Mouse (Mus musculus) kidney, embryonic 16.5 days (tissue): Measurements from ENCODE around the gene Csrnp3. TPM values are rescaled to one million over a fixed set of nuclear protein-coding genes. Genes with fewer than 3 reads are reported as not detected.

Experiments used
- ATAC-seq: fragments of 200-750 bp; cut with Nextera tagmentation; 2 replicates; pipeline ENCODE4 v1.8.0; 2017; ENCODE audit warnings: moderate TSS enrichment; ENCODE audit not compliant: low FRiP score, low TSS enrichment
- H3K27ac ChIP-seq: fragments of 300-500 bp; sonication (generic); 2 replicates; pipeline ENCODE4 v1.5.1; 2014; ENCODE audit warnings: low read length
- H3K27me3 ChIP-seq: fragments of 300-500 bp; sonication (generic); 2 replicates; pipeline ENCODE4 v1.6.1; 2014; ENCODE audit warnings: low read length, control low read depth, mixed read lengths; ENCODE audit not compliant: insufficient read depth
- H3K36me3 ChIP-seq: fragments of 300-500 bp; sonication (generic); 2 replicates; pipeline ENCODE4 v1.6.1; 2014; ENCODE audit warnings: low read length, control low read depth, mixed read lengths; ENCODE audit not compliant: insufficient read depth
- H3K4me1 ChIP-seq: fragments of 300-500 bp; sonication (generic); 2 replicates; pipeline ENCODE4 v1.6.1; 2014; ENCODE audit warnings: low read length, control low read depth, mixed read lengths; ENCODE audit not compliant: insufficient read depth
- H3K4me2 ChIP-seq: fragments of 300-500 bp; sonication (generic); replicated peaks from 2 replicates; pipeline ENCODE4 v1.6.1; 2014; ENCODE audit warnings: low read depth, low read length
- H3K4me3 ChIP-seq: fragments of 300-500 bp; sonication (generic); 2 replicates; pipeline ENCODE4 v1.5.1; 2014; ENCODE audit warnings: mild to moderate bottlenecking, low read length
- H3K9ac ChIP-seq: fragments of 300-500 bp; sonication (generic); replicated peaks from 2 replicates; pipeline ENCODE4 v1.6.1; 2014; ENCODE audit warnings: low read length
- H3K9me3 ChIP-seq: fragments of 300-500 bp; sonication (generic); 2 replicates; pipeline ENCODE4 v1.6.1; 2016; ENCODE audit warnings: low read length, control low read depth
- WGBS: fragments of 180-500 bp; shearing (Covaris S2); extraction: QIAGEN DNeasy Blood & Tissue Kit; methylation state at CpG from one replicate; pipeline ENCODE4 v1.1.7; 2014; 5-methylcytosine and 5-hydroxymethylcytosine counted together
- polyA plus RNA-seq: library from polyadenylated mRNA; unstranded; fragments of >200 nt; fragmentation: Nextera tagmentation; extraction: Ambion mirVana; gene quantifications from 2 replicates; pipeline ENCODE4 v1.2.1, GENCODE M21; 2015

Csrnp3 gene
- polyA plus RNA-seq, 1 experiment from 2014 or later, result 1.8 TPM

GRCm38 (mm10) chr2:65859767-65860727, 14.5 kb downstream of the Csrnp3 start:
- Histone ChIP-seq H3K36me3 (no peaks in the 10 kb centered on the region), H3K4me3 (no peak overlapping the region), H3K27ac (no peak overlapping the region), H3K27me3 (no peaks in the 10 kb centered on the region), H3K4me2 (no peak overlapping the region), H3K9me3 (no peaks in the 10 kb centered on the region), H3K9ac (no peak overlapping the region), H3K4me1 (no peaks in the 10 kb centered on the region)
- no peak for ATAC-seq
- WGBS, result 85% methylated on average over 18 of the region's 18 CpGs

DNA sequence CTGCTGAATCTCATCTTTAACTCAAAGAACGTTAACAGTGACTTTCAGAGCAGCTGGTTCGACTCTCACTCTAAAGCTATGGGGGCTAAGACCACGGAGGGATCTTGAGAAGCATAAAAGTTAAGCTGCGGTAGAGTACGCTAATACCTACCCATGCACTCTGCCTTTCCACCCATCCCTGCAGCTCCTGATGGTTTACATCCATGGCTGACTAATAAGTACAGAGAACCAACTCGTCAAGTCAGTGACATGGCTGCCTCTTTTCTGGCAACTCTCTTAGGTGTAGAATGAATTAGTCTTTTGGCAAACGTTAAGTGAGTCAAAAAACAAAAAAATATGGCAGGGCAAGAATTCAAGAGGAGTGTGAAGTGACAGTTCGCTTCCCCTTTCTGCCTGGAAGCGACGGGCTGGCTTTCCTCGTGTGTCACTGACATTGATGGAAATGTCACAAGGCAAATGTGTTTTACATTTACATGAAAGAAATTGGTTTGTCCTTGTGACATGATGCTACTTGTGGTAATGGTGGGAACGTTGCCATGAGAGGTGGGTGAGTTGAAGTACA, 19.3 kb downstream of the Csrnp3 start:
- ATAC-seq, result no peak
- Histone ChIP-seq H3K4me1 (no peaks in the 10 kb centered on the region), H3K4me3 (no peak overlapping the region), H3K27ac (no peak overlapping the region), H3K4me2 (no peak overlapping the region), H3K9ac (no peak overlapping the region), H3K9me3 (no peaks in the 10 kb centered on the region), H3K36me3 (no peaks in the 10 kb centered on the region), H3K27me3 (no peaks in the 10 kb centered on the region)
- WGBS, result 80% methylated on average over 12 of the region's 12 CpGs

DNA sequence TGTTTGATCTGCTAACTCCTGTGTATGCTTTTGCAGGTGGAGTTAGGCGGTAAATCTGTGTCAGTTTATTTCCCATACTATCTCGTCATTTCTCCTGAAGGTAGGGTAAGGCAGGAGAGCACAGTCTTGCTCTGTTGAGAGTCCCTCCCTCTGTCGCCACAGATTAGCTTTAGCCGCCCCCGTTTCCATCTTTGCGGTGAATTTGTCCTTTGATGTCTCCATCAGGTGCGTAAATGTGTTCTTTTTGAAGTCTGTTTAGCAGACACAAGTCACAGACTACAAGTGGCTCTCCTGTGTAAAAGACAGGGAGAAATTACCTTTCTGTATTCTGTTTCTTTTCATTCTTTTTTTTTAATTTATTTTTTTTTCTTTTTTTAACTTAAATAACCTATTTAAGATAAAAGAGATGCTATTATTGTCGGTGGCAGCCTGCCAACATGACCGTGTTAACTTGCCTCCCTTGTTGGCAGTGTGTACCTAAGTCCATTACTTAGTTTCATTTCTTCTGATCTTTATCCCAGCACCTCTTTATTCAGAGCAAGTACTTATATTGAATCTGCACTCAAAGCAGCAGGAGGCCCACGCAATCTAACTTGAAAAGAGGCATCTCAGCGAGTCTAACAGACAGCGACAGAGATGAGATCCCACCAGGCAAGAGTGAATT, 25.5 kb downstream of the Csrnp3 start:
- 68% methylated on average over 12 of the region's 12 CpGs for whole genome bisulfite sequencing
- Histone ChIP-seq H3K4me1 (no peaks in the 10 kb centered on the region), H3K27ac (no peak overlapping the region), H3K4me2 (no peak overlapping the region), H3K27me3 (no peaks in the 10 kb centered on the region), H3K4me3 (no peak overlapping the region), H3K9ac (no peak overlapping the region), H3K9me3 (no peaks in the 10 kb centered on the region), H3K36me3 (no peaks in the 10 kb centered on the region)
- ATAC-seq, result no peak

DNA sequence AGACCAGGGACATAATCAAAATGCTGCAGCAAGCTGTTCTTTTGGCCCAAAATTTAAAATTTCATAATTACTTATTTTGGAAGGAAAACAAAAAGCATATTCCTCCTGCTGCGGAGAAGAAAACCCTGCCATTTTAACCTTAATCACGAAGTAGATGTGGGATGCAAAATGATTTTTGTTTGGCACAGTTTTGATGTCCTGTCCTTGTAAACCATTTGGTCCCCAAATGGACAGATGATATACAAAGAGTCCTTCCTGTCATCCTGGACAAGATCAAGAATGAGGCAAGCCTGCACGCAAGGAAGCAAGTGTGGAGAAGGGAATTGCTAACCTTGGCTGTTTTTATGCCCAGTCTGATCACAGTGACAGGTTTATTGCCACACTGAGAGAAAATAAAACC, 46.0 kb downstream of the Csrnp3 start:
- Histone ChIP-seq H3K9ac (no peak overlapping the region), H3K27me3 (no peaks in the 10 kb centered on the region), H3K27ac (no peak overlapping the region), H3K9me3 (no peaks in the 10 kb centered on the region), H3K36me3 (no peaks in the 10 kb centered on the region), H3K4me2 (no peak overlapping the region), H3K4me3 (no peak overlapping the region), H3K4me1 (no peaks in the 10 kb centered on the region)
- no peak for ATAC-seq
- WGBS, result 72% methylated on average over 3 of the region's 3 CpGs

DNA sequence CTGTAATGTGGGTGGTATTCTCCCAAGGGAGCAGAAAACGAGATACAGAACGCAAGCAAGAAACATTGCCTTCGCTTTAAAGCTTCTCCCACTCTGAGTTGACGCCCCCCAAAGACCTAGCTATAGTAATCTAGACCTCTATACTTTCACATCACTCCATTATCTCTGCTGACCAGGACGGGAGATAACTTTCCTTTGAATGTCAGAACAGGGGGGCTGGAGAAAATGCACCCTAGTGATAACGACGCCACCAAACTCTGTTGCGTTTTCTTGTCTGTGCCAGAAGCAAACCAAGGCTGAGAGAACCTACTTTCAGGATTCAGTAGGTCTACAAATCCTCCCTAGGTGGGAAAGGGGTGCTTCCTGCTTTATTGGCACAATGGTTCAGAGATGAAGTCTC, 47.7 kb downstream of the Csrnp3 start:
- no peaks in the 10 kb centered on the region for H3K9me3 ChIP-seq
- H3K27ac ChIP-seq, result no peak overlapping the region
- H3K27me3 ChIP-seq, result no peaks in the 10 kb centered on the region
- 87% methylated on average over 8 of the region's 8 CpGs for WGBS
- H3K9ac ChIP-seq, result no peak overlapping the region
- ATAC-seq, result no peak
- H3K4me1 ChIP-seq, result no peaks in the 10 kb centered on the region
- H3K36me3 ChIP-seq, result no peaks in the 10 kb centered on the region
- H3K4me3 ChIP-seq, result no peak overlapping the region
- no peak overlapping the region for H3K4me2 ChIP-seq

- Histone ChIP-seq H3K9ac (no peak overlapping the region), H3K4me1 (no peaks in the 10 kb centered on the region), H3K27ac (no peak overlapping the region), H3K36me3 (no peaks in the 10 kb centered on the region), H3K4me3 (no peak overlapping the region), H3K4me2 (no peak overlapping the region), H3K9me3 (no peaks in the 10 kb centered on the region), H3K27me3 (no peaks in the 10 kb centered on the region)
- ATAC-seq, result no peak
- 76% methylated on average over 5 of the region's 5 CpGs for WGBS
Observed at GRCm38 (mm10) chr2:65894299-65894698, 48.7 kb downstream of the Csrnp3 start.

DNA sequence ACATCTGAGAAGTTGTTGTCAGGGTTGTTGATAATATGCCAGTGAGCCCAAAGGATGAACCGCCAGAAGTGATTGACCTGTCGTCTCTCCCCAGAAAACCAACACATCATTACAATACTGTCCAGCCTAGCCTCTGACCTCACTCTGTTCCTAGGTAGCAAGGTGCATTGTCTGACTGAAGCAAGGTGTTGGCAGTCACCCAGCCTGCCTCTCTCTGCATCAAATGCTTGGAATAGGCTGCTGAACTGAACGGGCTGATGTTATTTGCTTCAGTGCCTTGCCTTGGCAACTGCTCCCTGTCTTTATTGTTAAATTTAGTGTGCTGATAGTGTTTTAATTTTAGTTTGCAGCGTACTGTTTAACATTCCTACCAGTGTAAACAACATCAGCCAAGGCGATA, 51.0 kb downstream of the Csrnp3 start:
- 40% methylated on average over 5 of the region's 5 CpGs for WGBS
- Histone ChIP-seq H3K4me3 (no peak overlapping the region), H3K27me3 (no peaks in the 10 kb centered on the region), H3K27ac (no peak overlapping the region), H3K9ac (no peak overlapping the region), H3K36me3 (no peaks in the 10 kb centered on the region), H3K4me1 (no peaks in the 10 kb centered on the region), H3K4me2 (peak overlapping the region; percentile 14; the same call in 1 of the 2 replicates), H3K9me3 (no peaks in the 10 kb centered on the region)
- ATAC-seq, result no peak

DNA sequence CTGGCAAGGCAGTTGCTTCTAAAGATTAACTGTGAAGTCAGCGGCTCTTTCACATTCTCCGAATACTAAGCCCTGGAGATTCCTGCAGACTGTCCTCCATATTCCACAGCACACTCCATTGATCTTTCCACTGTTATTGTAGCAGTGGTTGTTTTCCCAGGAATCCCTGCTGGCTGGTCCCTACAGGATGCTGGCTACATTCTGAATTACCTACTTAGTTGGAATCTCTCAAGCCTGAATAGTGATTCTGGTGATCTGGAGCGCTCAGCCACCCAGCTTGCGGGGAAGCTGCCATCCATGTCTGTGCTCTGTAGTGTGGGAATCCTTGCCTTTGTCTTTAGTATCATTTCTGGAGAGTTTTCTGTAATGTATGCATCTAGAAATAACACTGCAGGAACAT, 51.5 kb downstream of the Csrnp3 start:
- WGBS, result 50% methylated on average over 4 of the region's 4 CpGs
- Histone ChIP-seq H3K36me3 (no peaks in the 10 kb centered on the region), H3K4me2 (peak overlapping the region; percentile 14; the same call in 1 of the 2 replicates), H3K27me3 (no peaks in the 10 kb centered on the region), H3K4me3 (no peak overlapping the region), H3K9me3 (no peaks in the 10 kb centered on the region), H3K27ac (no peak overlapping the region), H3K4me1 (no peaks in the 10 kb centered on the region), H3K9ac (no peak overlapping the region)
- no peak for ATAC-seq

DNA sequence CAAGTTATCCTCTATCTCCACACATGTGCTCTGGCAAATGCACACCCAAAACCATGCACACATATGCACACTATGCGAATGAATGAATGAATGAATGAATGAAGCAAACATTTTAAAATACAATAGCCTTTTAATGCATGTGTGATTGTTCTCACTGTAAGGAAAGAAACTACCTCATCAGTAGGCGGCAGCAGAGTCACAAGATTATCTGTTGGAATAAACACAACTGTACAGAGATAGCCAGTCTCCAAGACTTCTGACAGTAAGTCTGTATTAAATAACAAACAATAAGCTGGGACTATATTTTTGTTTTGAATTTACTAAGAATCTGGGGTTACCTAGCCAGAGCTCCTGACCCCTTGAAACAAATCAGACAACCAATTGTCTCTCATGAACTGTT, 53.9 kb downstream of the Csrnp3 start:
- Histone ChIP-seq H3K9ac (no peak overlapping the region), H3K27ac (no peak overlapping the region), H3K9me3 (no peaks in the 10 kb centered on the region), H3K27me3 (no peaks in the 10 kb centered on the region), H3K4me2 (no peak overlapping the region), H3K4me1 (no peaks in the 10 kb centered on the region), H3K4me3 (no peak overlapping the region), H3K36me3 (no peaks in the 10 kb centered on the region)
- ATAC-seq, result no peak
- 85% methylated on average over 2 of the region's 2 CpGs for WGBS

GRCm38 (mm10) chr2:65908526-65908925, 63.0 kb downstream of the Csrnp3 start:
- Histone ChIP-seq H3K4me2 (no peak overlapping the region), H3K27me3 (no peaks in the 10 kb centered on the region), H3K27ac (no peak overlapping the region), H3K4me3 (no peak overlapping the region), H3K9ac (no peak overlapping the region), H3K9me3 (no peaks in the 10 kb centered on the region), H3K36me3 (no peaks in the 10 kb centered on the region), H3K4me1 (no peaks in the 10 kb centered on the region)
- WGBS, result 82% methylated on average over 3 of the region's 3 CpGs
- no peak for ATAC-seq
